Mouse (Mus musculus) heart, adult 8-10 months (tissue): ENCODE data around the gene Smok3b. TPM values are rescaled to one million over a fixed set of nuclear protein-coding genes. Genes with fewer than 3 reads are reported as not detected.
"Not testable (repeated sequence)": the region's sequence is repeated elsewhere in the genome, so short reads cannot be mapped to it uniquely, and the experiment has no call there.

Source experiments
- DNase-seq: peaks from one replicate; pipeline ENCODE4 v3.0.0; 2022; ENCODE audit warnings: low spot score
- total RNA-seq, 4 experiments: library from RNA; stranded (reverse); gene quantifications; 2 replicates each; pipeline ENCODE4 v1.2.4; 2022

Gene Smok3b
- total RNA-seq: not detected

DNA sequence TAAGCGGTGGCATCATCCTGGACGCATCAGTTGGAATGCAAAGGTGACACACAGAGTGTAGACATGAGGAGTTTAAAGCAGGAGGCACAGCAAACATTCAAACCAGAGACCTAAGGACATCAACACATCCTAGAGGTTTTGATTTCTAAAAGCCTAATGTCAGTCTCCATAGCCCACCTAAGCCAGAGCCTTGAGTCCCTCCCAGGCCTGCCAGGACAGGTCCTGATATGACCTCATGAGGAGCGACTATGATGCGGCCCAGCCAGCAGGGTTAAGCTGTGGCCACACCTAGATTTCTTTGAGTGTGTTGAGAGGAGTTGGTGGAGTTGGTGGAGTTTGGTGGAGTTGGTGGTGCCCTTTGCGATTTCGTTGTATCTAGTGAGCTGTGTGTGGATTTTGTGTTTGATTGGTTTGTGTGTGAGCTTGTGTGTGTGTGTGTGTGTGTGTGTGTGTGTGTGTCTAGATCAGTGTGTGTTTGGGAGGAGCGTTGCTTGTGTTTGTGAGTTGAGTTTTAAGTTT is at the start of gene Smok3b, which contains the start of gene Smok3a:
TSS of gene Smok3b (plus strand) at position 469 of the 519 bp plus-strand sequence.
TSS of gene Smok3a (plus strand) at position 301 of the 519 bp plus-strand sequence.
- DNase-seq: not testable (repeated sequence)

GRCm38 (mm10) chr5:137973161-137973560 is 48.1 kb upstream of the Smok3b start:
- DNase-seq: no peak

DNA sequence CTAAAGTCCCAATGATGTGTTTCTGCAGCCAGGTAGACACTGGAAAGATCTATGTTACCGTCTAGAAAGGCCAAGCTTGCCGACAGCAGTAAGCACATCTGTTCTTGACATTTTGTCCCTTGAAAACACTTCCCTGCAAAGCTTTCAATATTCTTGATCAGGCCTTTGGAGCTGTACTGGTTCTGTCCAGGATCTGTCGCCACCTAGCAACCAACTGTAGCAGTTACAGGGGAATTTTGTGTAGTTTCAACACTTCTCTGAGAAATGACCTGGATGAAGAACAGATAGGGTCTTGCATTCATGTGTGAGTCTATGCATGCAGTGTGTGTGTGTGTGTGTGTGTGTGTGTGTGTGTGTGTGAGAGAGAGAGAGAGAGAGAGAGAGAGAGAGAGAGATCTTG is 47.5 kb upstream of the Smok3b start:
- DNase-seq: no peak

DNA sequence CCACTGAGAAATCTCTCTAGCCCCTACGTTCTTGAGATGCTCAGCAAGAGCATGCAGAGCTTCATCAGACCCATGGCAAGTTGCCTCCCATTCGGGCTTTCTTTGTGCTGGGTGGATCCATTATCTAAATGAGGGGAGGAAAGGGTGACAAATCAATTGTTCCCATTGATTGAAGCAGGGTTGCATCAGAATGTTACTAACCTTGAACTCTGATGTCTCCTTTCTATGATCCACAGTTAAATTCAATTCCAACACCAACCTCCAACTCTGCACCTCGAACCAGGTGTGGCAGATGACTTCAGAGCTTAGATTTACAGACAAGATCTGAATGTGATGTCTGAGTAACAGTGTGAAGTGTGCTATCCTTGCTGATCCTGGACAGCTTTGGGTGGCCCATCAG is 46.5 kb upstream of the Smok3b start:
- DNase-seq: no peak

DNA sequence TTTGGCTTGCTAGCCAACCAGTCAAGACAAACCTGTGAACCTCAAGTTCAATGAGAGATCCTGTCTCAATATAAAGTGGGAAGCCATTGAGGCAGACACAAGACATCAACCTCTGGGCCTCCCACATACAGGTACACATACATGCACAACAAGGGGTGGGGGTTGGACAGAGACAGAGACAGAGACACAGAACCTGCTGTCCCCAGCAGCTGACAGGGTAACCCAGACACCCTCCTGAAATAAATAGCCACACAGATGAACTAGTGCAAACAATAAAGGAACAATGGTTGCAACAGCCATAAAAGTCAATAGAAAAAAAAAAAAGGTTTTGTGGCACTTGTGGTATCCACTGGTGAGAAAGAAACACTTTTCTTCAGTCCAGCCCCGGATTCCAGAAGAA is 45.8 kb upstream of the Smok3b start:
- no peak for DNase-seq

DNA sequence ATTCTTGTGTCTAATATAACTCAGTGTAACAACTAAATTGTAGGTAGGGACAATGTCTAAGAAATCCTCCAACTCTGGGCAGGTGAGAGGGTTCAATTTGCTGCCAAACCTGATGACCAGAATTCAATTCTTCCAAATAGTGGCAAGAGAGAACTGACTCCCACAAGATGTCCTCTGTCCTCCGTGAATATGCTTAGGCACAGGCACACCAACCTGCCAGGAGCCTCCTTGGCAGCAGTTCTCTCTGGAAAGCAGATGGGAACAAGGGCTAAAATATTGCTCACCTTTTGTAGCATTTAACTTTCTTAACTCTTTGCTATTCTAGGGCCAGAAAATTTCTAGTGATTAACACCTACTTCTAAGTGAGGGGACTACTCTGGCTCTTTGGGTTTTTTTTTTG is 43.9 kb upstream of the Smok3b start:
- no peak for DNase-seq

- no peak for DNase-seq
Observed at GRCm38 (mm10) chr5:137979081-137979480, 42.1 kb upstream of the Smok3b start.

- DNase-seq: no peak
Observed at GRCm38 (mm10) chr5:137981300-137981699, 39.9 kb upstream of the Smok3b start, which contains the start of gene Azgp1. Gene Azgp1 (plus strand): TSS chr5:137981520.

- DNase-seq: no peak
Observed at GRCm38 (mm10) chr5:137986351-137986750, 34.9 kb upstream of the Smok3b start.

GRCm38 (mm10) chr5:138009437-138009836 is 11.8 kb upstream of the Smok3b start:
- DNase-seq: no peak

DNA sequence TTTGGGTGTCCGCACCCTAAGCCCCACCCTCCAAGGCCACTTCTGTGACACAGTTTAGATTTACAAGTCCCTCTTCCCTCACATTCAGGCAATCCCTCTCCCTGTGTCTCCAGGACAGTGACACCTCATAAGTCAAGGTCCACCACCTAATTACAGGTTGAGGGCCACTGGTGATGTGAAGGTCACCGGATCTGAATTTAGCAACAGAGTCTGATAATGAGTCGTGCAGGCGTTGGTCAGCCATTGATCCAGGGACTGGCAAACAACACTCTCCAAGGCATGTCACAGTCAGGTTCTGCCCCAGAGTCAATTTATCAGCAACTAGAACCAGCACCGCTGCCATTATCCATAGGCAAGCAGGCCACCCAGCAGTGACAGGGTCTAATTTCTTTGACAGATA is 8.8 kb upstream of the Smok3b start:
- DNase-seq: no peak

GRCm38 (mm10) chr5:138016530-138016929 is 4.7 kb upstream of the Smok3b start:
- no peak for DNase-seq

DNA sequence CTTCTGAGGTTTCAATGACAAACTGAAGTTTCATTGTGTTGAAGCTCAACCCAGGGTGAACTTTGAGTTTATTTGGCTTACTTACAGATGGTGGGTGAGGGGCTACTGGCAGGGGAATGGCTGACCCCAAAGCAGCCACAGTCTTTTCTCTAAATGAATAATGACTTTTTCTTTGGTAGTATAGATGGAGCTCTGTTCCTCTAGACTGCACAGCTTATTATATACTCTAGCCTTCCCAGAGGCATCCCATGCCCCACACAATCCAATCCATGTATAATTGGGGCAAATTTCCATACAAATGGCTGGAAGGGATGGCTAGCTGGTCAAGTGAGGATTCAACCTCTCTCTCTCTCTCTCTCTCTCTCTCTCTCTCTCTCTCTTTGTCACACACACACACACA is 4.2 kb upstream of the Smok3b start:
- DNase-seq: no peak

DNA sequence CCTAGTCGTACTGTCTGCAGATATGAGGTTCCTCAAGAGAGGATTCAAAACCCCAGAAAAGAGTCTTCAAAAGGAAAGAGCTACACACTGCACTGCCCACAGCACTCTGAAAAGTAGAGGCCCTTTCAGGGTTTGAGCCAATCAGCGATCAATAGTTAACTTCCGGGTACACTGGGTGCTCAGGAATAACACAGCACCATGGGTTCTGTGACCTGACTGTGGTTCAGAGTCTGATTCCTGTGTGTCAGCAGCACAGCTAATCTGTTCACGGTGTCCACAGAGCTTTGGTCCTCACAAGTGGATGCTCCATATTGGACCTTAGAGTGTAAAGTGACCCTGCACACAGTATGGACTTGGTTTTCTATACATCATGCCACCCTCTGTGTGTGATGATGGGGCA is 1.7 kb upstream of the Smok3b start:
- not testable (repeated sequence) for DNase-seq

DNA sequence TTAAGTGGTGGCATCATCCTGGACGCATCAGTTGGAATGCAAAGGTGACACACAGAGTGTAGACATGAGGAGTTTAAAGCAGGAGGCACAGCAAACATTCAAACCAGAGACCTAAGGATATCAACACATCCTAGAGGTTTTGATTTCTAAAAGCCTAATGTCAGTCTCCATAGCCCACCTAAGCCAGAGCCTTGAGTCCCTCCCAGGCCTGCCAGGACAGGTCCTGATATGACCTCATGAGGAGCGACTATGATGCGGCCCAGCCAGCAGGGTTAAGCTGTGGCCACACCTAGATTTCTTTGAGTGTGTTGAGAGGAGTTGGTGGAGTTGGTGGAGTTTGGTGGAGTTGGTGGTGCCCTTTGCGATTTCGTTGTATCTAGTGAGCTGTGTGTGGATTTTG is 31.7 kb downstream of the Smok3b start, which contains the start of gene Smok3c:
TSS of gene Smok3c (plus strand) at position 301 of the 400 bp plus-strand sequence.
- not testable (repeated sequence) for DNase-seq

DNA sequence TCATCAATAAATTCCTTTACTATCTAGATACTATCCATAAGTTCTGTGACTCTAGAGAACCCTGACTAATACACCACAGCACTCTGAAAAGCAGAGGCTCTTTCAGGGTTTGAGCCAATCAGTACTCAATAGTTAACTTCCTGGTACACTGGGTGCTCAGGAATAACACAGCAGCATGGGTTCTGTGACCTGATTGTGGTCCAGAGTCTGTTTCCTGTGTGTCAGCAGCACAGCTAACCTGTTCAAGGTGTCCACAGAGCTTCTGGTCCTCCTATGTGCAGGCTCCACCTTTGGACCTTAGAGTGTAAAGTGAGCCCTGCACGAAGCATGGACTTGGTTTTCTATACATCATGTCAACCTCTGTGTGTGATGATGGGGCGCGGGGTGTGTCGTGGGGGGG is 52.6 kb downstream of the Smok3b start:
- no peak for DNase-seq

GRCm38 (mm10) chr5:138075684-138076083 is 54.5 kb downstream of the Smok3b start:
- DNase-seq: no peak

DNA sequence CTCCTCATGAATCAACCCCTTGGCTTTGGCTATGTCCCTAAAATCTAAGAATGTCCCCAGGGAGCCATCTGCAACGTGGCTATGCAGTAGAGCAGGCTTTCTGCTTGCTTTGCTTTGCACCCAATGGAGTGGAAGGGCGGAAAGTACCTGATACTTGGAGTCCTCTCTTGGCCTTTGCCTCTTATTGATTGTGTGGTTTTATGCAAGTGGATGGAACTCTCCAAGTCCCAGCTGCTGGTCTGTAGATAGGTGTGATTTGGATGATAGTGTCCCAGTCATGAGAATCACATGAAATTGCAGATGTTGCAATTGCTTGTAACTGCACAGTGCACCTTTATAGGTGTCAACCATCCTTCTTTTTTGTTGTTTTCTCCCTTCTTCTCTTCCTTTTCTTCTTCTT is 54.9 kb downstream of the Smok3b start:
- no peak for DNase-seq

DNA sequence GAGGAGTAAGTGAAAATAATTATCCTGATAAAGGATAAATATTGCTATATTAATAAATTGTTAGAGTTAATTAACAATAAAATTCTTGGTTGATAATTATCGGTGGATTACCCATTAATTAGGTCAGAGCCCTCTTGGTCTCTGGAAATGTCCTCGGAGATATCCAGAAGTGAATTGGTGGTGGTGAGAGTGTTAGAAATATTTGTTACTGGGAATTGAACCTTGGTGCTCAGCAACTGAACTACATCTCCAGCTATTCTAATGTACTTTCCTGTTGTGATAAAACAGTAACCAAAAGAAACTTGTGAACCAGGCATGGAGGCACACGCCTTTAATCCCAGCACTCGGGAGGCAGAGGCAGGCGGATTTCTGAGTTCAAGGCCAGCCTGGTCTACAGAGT is 59.2 kb downstream of the Smok3b start:
- no peak for DNase-seq

- no peak for DNase-seq
Observed at GRCm38 (mm10) chr5:138081446-138081845, 60.2 kb downstream of the Smok3b start.

GRCm38 (mm10) chr5:138083318-138083900 is 62.2 kb downstream of the Smok3b start:
- no peak for DNase-seq

DNA sequence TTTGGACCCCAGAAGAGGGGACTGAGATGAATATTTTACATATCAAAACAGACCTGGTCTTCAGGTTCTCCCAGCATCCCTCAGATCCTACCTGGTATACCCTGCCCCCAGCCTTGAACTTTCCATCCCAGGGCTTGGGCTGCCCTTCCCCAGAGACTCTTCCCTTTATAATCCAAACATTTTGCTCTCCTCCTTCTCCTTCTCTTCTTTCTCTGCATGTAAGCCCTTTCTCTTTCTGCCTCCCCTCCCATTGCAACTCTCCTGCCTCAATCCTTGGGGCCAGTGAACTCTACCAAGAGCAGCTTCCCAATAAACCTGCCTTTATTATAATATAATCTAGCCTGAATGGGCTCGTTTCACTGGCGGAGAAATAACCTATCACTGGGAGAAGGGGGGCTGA is 62.7 kb downstream of the Smok3b start:
- no peak for DNase-seq

DNA sequence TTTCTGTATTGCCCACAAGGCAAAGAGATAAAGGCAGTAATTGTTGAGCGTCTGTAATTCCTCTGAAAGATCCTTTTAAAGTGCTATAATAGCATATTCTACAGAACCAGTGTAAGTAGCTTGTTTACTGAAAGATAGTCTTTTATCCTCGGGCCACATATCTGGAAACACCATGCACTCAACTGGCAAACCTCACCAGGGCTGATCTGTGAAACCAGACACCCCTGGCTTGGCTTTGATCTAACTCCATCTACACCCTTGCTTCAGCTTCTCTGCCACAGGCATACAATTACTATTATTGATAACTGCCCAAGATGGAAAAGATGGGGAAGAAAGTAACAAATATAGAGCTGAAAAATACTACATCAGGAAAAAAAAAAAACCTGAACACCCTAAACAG is 63.3 kb downstream of the Smok3b start:
- no peak for DNase-seq

GRCm38 (mm10) chr5:138084996-138085395 is 63.8 kb downstream of the Smok3b start, which contains the start of gene Zkscan1:
Gene Zkscan1 (plus strand): TSS chr5:138085084.
- peak; percentile 85 for DNase-seq
